Mouse (Mus musculus) MEL (cell line): ENCODE data around the gene Hoxc6. TPM values are rescaled to one million over a fixed set of nuclear protein-coding genes. Genes with fewer than 3 reads are reported as not detected.

Experiments
- DNase-seq: peaks from one replicate; pipeline ENCODE4 v3.0.0; 2011; ENCODE audit warnings: low read depth, low spot score
- H3K27ac ChIP-seq: 2 replicates; pipeline ENCODE4 v1.5.1; 2012; ENCODE audit warnings: low read depth, mild to moderate bottlenecking, control low read depth, low read length, moderate library complexity; ENCODE audit not compliant: control insufficient read depth
- H3K27me3 ChIP-seq, 2 experiments: fragments of 150-350 bp in 1 of 2; sonication (generic) in 1 of 2; 2 replicates each; pipeline ENCODE4 v1.6.1; 2012; ENCODE audit warnings: low read length in 2 of 2, mild to moderate bottlenecking in 2 of 2, improper control_type of control experiment in 1 of 2, moderate library complexity in 1 of 2; ENCODE audit not compliant: insufficient read depth in 2 of 2, control insufficient read depth in 1 of 2
- H3K36me3 ChIP-seq, 2 experiments: 2 replicates each; pipeline ENCODE4 v1.6.1; 2012 to 2014; ENCODE audit warnings: low read length in 2 of 2, improper control_type of control experiment in 1 of 2, inconsistent platforms in 1 of 2, mild to moderate bottlenecking in 1 of 2; ENCODE audit not compliant: insufficient read depth in 2 of 2, control insufficient read depth in 1 of 2
- H3K4me1 ChIP-seq, 2 experiments: fragments of 150-350 bp in 1 of 2; sonication (generic) in 1 of 2; 2 replicates each; pipeline ENCODE4 v1.6.1; 2012; ENCODE audit warnings: low read length in 2 of 2, improper control_type of control experiment in 1 of 2, mild to moderate bottlenecking in 1 of 2; ENCODE audit not compliant: insufficient read depth in 2 of 2, control insufficient read depth in 1 of 2
- H3K4me3 ChIP-seq, 2 experiments: fragments of 150-350 bp in 1 of 2; sonication (generic) in 1 of 2; 2 replicates each; pipeline ENCODE4 v1.5.1; 2012; ENCODE audit warnings: low read depth in 2 of 2, low read length in 2 of 2, mild to moderate bottlenecking in 2 of 2, moderate library complexity in 2 of 2, control low read depth in 1 of 2, improper control_type of control experiment in 1 of 2; ENCODE audit not compliant: control insufficient read depth in 1 of 2, insufficient read depth in 1 of 2
- H3K79me2 ChIP-seq: 2 replicates; pipeline ENCODE4 v1.6.1; 2012; ENCODE audit warnings: mild to moderate bottlenecking, low read length, moderate library complexity; ENCODE audit not compliant: control insufficient read depth, poor library complexity, insufficient read depth
- H3K9ac ChIP-seq: 2 replicates; pipeline ENCODE4 v1.6.1; 2012; ENCODE audit warnings: low read depth, mild to moderate bottlenecking, control low read depth, low read length, moderate library complexity; ENCODE audit not compliant: control insufficient read depth, poor library complexity, severe bottlenecking
- H3K9me3 ChIP-seq: fragments of 150-350 bp; sonication (generic); replicated peaks from 2 replicates; pipeline ENCODE4 v1.6.1; 2012; ENCODE audit warnings: mild to moderate bottlenecking, low read length, improper control_type of control experiment, moderate library complexity; ENCODE audit not compliant: insufficient read depth
- BHLHE40 ChIP-seq: IDR thresholded peaks from 2 replicates; pipeline ENCODE4 v1.6.1; 2012; ENCODE audit warnings: low read depth, mild to moderate bottlenecking, inconsistent platforms, low read length, improper control_type of control experiment, borderline replicate concordance
- CHD1 ChIP-seq: IDR thresholded peaks from 2 replicates; pipeline ENCODE4 v1.6.1; 2012; ENCODE audit warnings: low read depth, mild to moderate bottlenecking, inconsistent platforms, low read length, improper control_type of control experiment
- CTCF ChIP-seq, 3 experiments: IDR thresholded peaks in 2 of 3; conservative IDR thresholded peaks in 1 of 3; 2 replicates each; pipeline ENCODE4 v1.5.1; 2011 to 2012; ENCODE audit warnings: low read length in 3 of 3, low read depth in 2 of 3, mild to moderate bottlenecking in 2 of 3, improper control_type of control experiment in 1 of 3, inconsistent platforms in 1 of 3, mixed read lengths in 1 of 3, moderate library complexity in 1 of 3; ENCODE audit not compliant: control insufficient read depth in 1 of 3, insufficient read depth in 1 of 3, poor library complexity in 1 of 3, severe bottlenecking in 1 of 3
- ELF1 ChIP-seq: IDR thresholded peaks from 2 replicates; pipeline ENCODE4 v1.6.1; 2014; ENCODE audit warnings: low read depth, mild to moderate bottlenecking, inconsistent platforms, low read length, improper control_type of control experiment, moderate library complexity
- GABPA ChIP-seq: IDR thresholded peaks from 2 replicates; pipeline ENCODE4 v1.6.1; 2012; ENCODE audit warnings: low read depth, mild to moderate bottlenecking, inconsistent platforms, low read length, improper control_type of control experiment, moderate library complexity
- HCFC1 ChIP-seq: IDR thresholded peaks from 2 replicates; pipeline ENCODE4 v1.6.1; 2012; ENCODE audit warnings: low read depth, mild to moderate bottlenecking, inconsistent platforms, low read length, improper control_type of control experiment, moderate library complexity
- KAT2A ChIP-seq: conservative IDR thresholded peaks from 2 replicates; pipeline ENCODE4 v1.6.1; 2012; ENCODE audit warnings: low read depth, low read length, improper control_type of control experiment, inconsistent platforms
- MAX ChIP-seq: IDR thresholded peaks from 2 replicates; pipeline ENCODE4 v1.6.1; 2011; ENCODE audit warnings: low read length, improper control_type of control experiment
- MAZ ChIP-seq: IDR thresholded peaks from 2 replicates; pipeline ENCODE4 v1.6.1; 2012; ENCODE audit warnings: low read depth, mild to moderate bottlenecking, inconsistent platforms, low read length, improper control_type of control experiment
- MXI1 ChIP-seq: IDR thresholded peaks from 2 replicates; pipeline ENCODE4 v1.6.1; 2011; ENCODE audit warnings: mild to moderate bottlenecking, low read depth, low read length, improper control_type of control experiment
- NELFE ChIP-seq: IDR thresholded peaks from 2 replicates; pipeline ENCODE4 v1.6.1; 2011; ENCODE audit warnings: low read depth, low read length, improper control_type of control experiment
- POLR2A ChIP-seq, 2 experiments: IDR thresholded peaks; 2 replicates each; pipeline ENCODE4 v1.6.1; 2011 to 2012; ENCODE audit warnings: low read length in 2 of 2, mild to moderate bottlenecking in 2 of 2, control low read depth in 1 of 2, improper control_type of control experiment in 1 of 2, low read depth in 1 of 2, moderate library complexity in 1 of 2; ENCODE audit not compliant: control insufficient read depth in 1 of 2, insufficient read depth in 1 of 2, poor library complexity in 1 of 2
- POLR2AphosphoS2 ChIP-seq: IDR thresholded peaks from 2 replicates; pipeline ENCODE4 v1.6.1; 2011; ENCODE audit warnings: low read length, improper control_type of control experiment
- POLR2AphosphoS5 ChIP-seq: IDR thresholded peaks from 2 replicates; pipeline ENCODE4 v1.6.1; 2012; ENCODE audit warnings: low read depth, borderline replicate concordance, mild to moderate bottlenecking, inconsistent platforms, low read length, moderate library complexity, mixed read lengths
- SIN3A ChIP-seq: IDR thresholded peaks from 2 replicates; pipeline ENCODE4 v1.6.1; 2012; ENCODE audit warnings: low read length, improper control_type of control experiment, inconsistent platforms
- TBP ChIP-seq: IDR thresholded peaks from 2 replicates; pipeline ENCODE4 v1.8.0; 2011; ENCODE audit warnings: low read depth, low read length, improper control_type of control experiment
- TCF12 ChIP-seq: IDR thresholded peaks from 2 replicates; pipeline ENCODE4 v1.6.1; 2014; ENCODE audit warnings: low read depth, mild to moderate bottlenecking, inconsistent platforms, low read length, improper control_type of control experiment, moderate library complexity
- USF2 ChIP-seq, 2 experiments: IDR thresholded peaks; 2 replicates each; pipeline ENCODE4 v1.6.1; 2011 to 2012; ENCODE audit warnings: improper control_type of control experiment in 2 of 2, low read length in 2 of 2, borderline replicate concordance in 1 of 2, inconsistent platforms in 1 of 2, low read depth in 1 of 2, mild to moderate bottlenecking in 1 of 2; ENCODE audit not compliant: insufficient read depth in 1 of 2
- ZC3H11A ChIP-seq: IDR thresholded peaks from 2 replicates; pipeline ENCODE4 v1.6.1; 2012; ENCODE audit warnings: low read depth, mild to moderate bottlenecking, inconsistent platforms, low read length, improper control_type of control experiment
- ZNF384 ChIP-seq: IDR thresholded peaks from 2 replicates; pipeline ENCODE4 v1.6.1; 2012; ENCODE audit warnings: low read depth, mild to moderate bottlenecking, inconsistent platforms, low read length, improper control_type of control experiment
- polyA plus RNA-seq, 2 experiments: library from polyadenylated mRNA; stranded (reverse) in 1 of 2; unstranded in 1 of 2; fragments of >175 nt in 1 of 2; fragments of >200 nt in 1 of 2; gene quantifications; 2 replicates each; pipeline versions ENCODE4 v1.2.1 to v1.2.4; 2012; ENCODE audit warnings: low replicate concordance in 2 of 2, low read depth in 1 of 2; ENCODE audit not compliant: insufficient read length in 2 of 2, insufficient read depth in 1 of 2, missing spikeins in 1 of 2
- total RNA-seq: library from RNA; depleted of rRNA; stranded (reverse); fragments of 300-350 nt; gene quantifications from 2 replicates; pipeline ENCODE4 v1.2.3, GENCODE M21; 2012

The Hoxc6 gene
- total and polyA plus RNA-seq, 3 experiments, result 2.3 to 9.4 TPM; not detected in 1

GRCm38 (mm10) chr15:103060341-103061130 lies 62.5 kb downstream of the Hoxc6 start:
- no peak overlapping the region for H3K4me3 ChIP-seq
- H3K36me3 ChIP-seq, result no peaks in the 10 kb centered on the region
- no peak overlapping the region for H3K27ac ChIP-seq
- TF ChIP-seq BHLHE40 (no peak), HCFC1 (no peak), POLR2AphosphoS5 (no peak), TCF12 (no peak), ELF1 (no peak), GABPA (no peak), ZC3H11A (no peak), POLR2AphosphoS2 (no peak), ZNF384 (no peak), KAT2A (no peak), POLR2A (IDR thresholded peaks at IDR 0.05; ENCODE audit: control insufficient read depth in 1 of 2, insufficient read depth in 1 of 2, low read depth in 1 of 2, low read length in 2 of 2, poor library complexity in 1 of 2) (no peak), MAZ (no peak), MAX (no peak), CHD1 (no peak), CTCF (IDR thresholded peaks at IDR 0.05 in 2 of 3, conservative IDR thresholded peaks at IDR 0.05 in 1 of 3; ENCODE audit: control insufficient read depth in 1 of 3, insufficient read depth in 1 of 3, low read depth in 2 of 3, low read length in 3 of 3, poor library complexity in 1 of 3, severe bottlenecking in 1 of 3) (no peak), MXI1 (no peak), TBP (no peak), NELFE (no peak), SIN3A (no peak), USF2 (IDR thresholded peaks at IDR 0.05; ENCODE audit: borderline replicate concordance in 1 of 2, insufficient read depth in 1 of 2, low read depth in 1 of 2, low read length in 2 of 2) (no peak)
- no peak for DNase-seq
- H3K27me3 ChIP-seq, result no peaks in the 10 kb centered on the region
- no peaks in the 10 kb centered on the region for H3K79me2 ChIP-seq
- H3K9me3 ChIP-seq, result no peaks in the 10 kb centered on the region
- no peaks in the 10 kb centered on the region for H3K4me1 ChIP-seq
- H3K9ac ChIP-seq, result no peak overlapping the region
